Mouse (Mus musculus) mammary gland, adult 2 months (tissue): ENCODE data around the gene Fmr1. TPM values are rescaled to one million over a fixed set of nuclear protein-coding genes. Genes with fewer than 3 reads are reported as not detected.

ENCODE experiments used
- polyA plus RNA-seq: library from polyadenylated mRNA; depleted of rRNA; stranded (reverse); fragments of >200 nt; gene quantifications from 2 replicates; pipeline ENCODE4 v1.2.3, GENCODE M21; 2012; ENCODE audit warnings: low replicate concordance; rRNA removed

Gene Fmr1
- 10.1 and 11.2 TPM in 2 replicates for polyA plus RNA-seq

DNA sequence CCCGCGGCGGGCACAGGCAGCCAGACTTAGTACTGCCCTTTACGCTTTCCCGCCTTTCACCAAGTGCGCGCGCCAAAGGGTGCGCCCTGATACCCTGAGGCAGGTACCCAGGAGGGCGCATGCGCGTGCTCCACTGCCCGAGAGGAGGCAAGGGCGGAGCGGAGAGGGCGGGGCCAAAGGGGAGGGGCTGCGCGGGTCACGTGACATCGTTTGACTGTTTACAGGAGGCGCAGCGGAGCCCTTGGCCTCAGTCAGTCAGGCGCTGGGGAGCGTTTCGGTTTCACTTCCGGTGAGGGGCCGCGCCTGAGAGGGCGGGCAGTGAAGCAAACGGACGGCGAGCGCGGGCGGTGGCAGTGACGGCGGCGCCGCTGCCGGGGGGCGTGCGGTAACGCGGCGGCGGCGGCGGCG, at the start of gene Fmr1:
Fmr1 (plus strand) TSS at position 209 of the 408 bp plus-strand sequence.

DNA sequence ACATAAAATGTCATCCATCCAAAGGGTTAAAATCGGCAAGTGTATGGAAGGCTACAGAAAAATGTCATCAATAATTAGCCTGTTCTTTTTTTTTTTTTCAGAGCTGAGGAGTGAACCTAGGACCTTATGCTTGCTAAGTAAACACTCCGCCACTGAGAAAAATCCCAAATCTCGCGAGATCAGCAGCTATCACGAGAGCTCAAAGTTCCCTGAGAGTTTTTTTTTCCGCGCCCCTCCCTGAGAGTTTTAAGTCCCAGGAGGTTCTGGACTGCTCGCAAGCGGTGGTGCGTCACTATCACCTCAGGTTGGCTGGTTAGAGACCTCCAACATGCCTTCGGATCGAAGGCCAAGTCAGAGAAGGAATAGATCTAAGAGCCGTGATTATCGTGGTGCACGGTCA, 83.3 kb downstream of the Fmr1 start, which contains the start of gene Fmr1nb:
Fmr1nb (plus strand) TSS at position 234 of the 400 bp plus-strand sequence.

Other genes with a start within 250 kb of the Fmr1 start
- gene Fmr1nb, start 83.3 kb downstream of the Fmr1 start, polyA plus RNA-seq: not detected in 2 replicates
- gene Gm14698, start 142.6 kb downstream of the Fmr1 start, polyA plus RNA-seq: 0.16 and 2.0 TPM in 2 replicates
- not detected in 2 replicates for gene Gm6812, start 214.5 kb downstream of the Fmr1 start, polyA plus RNA-seq